Mouse (Mus musculus) c-Kit-positive CD71-positive TER-119-negative erythroid progenitor cells, embryonic 14.5 days (primary cell): ENCODE measurements around the gene Magi3.

Experiments
- DNase-seq: peaks from one replicate; pipeline ENCODE4 v3.0.0-alpha.2; 2013; ENCODE audit warnings: low read depth

The Magi3 gene

GRCm38 (mm10) chr3:104220295-104220965 is at the start of gene Magi3:
TSS of gene Magi3 (minus strand) at chr3:104220374.
- peak; percentile 91 for DNase-seq

- no peak for DNase-seq
Measured at GRCm38 (mm10) chr3:104264530-104265145, 44.5 kb upstream of the Magi3 start.

GRCm38 (mm10) chr3:104260221-104260620 is 40.0 kb upstream of the Magi3 start:
- DNase-seq = no peak

- no peak for DNase-seq
Measured at GRCm38 (mm10) chr3:104259168-104259567, 39.0 kb upstream of the Magi3 start.

GRCm38 (mm10) chr3:104257041-104257440 is 36.9 kb upstream of the Magi3 start:
- no peak for DNase-seq

- DNase-seq = no peak
Measured at GRCm38 (mm10) chr3:104253760-104254159, 33.6 kb upstream of the Magi3 start.

- no peak for DNase-seq
Measured at GRCm38 (mm10) chr3:104247850-104248249, 27.7 kb upstream of the Magi3 start.

GRCm38 (mm10) chr3:104247057-104247456 is 26.9 kb upstream of the Magi3 start:
- DNase-seq = no peak

- DNase-seq = no peak
Measured at GRCm38 (mm10) chr3:104244373-104244772, 24.2 kb upstream of the Magi3 start.

- DNase-seq = no peak
Measured at GRCm38 (mm10) chr3:104243972-104244371, 23.8 kb upstream of the Magi3 start.

- no peak for DNase-seq
Measured at GRCm38 (mm10) chr3:104239785-104240184, 19.6 kb upstream of the Magi3 start.

GRCm38 (mm10) chr3:104239376-104239775 is 19.2 kb upstream of the Magi3 start:
- DNase-seq = no peak

- DNase-seq = no peak
Measured at GRCm38 (mm10) chr3:104237846-104238440, 17.8 kb upstream of the Magi3 start.

- no peak for DNase-seq
Measured at GRCm38 (mm10) chr3:104236029-104236428, 15.9 kb upstream of the Magi3 start.

GRCm38 (mm10) chr3:104235099-104235498 is 14.9 kb upstream of the Magi3 start:
- no peak for DNase-seq

GRCm38 (mm10) chr3:104233366-104234312 is 13.5 kb upstream of the Magi3 start:
- DNase-seq = no peak

GRCm38 (mm10) chr3:104227438-104228111 is 7.4 kb upstream of the Magi3 start:
- DNase-seq = no peak

GRCm38 (mm10) chr3:104226731-104227130 is 6.6 kb upstream of the Magi3 start:
- DNase-seq = no peak

- no peak for DNase-seq
Measured at GRCm38 (mm10) chr3:104221156-104221555, 982 bp upstream of the Magi3 start.

GRCm38 (mm10) chr3:104219531-104220294 is 461 bp downstream of the Magi3 start:
- DNase-seq = no peak

- DNase-seq = no peak
Measured at GRCm38 (mm10) chr3:104218926-104219325, 1.2 kb downstream of the Magi3 start.
